ENCODE assay signal across 8 mouse cellular contexts in the genomic region with DNA sequence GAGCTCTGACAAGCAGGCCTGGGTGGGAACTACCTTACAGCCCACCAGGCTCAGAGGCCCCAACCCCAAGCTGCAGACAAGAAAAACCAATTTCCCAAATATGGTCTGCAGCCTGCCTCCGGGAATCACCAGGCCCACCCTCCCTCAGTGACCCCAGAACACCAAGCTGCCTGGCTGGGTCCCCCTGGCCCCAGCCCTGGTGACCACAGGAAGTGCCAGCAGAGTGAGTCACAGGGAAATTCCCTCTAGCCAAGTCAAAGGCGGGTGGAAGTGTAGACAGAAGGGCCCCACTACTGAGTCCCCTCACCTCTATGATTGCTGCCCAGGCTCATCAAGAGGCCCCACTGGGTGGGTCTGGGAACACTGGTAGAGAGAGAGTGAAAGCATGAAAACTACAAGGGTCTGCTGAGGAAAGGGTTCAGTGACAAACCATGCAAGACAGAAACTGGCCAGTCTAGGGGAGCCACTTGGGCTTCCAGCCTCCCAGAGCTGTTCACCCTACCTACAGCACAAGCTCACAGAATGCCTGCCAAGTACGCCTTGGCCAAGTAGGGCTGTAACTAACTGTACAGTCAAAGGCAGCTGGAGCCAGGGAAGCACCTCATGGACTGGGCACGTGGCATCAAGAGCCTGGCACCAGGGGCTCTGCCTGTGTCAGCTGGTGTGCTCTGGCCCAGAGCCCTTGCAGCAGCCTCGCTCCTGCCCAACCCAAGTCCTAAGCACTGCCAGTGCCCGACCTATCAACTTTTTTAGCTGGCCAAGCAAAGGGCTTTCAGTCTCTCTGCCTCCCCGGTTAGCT. TPM values are rescaled to one million over a fixed set of nuclear protein-coding genes. Genes with fewer than 3 reads are reported as not detected.
DNase-seq lines count a peak whose midpoint lies in the region; ATAC-seq lines count a peak whose summit lies in the region.

No protein-coding gene starts in this region.

- H3K4me3 ChIP-seq in intestine, embryonic 16.5 days (ENCODE audit: low read length): no peak overlapping the region
- no peak overlapping the region for H3K4me3 ChIP-seq in midbrain, embryonic 15.5 days

- no peaks in the 10 kb centered on the region for H3K9me3 ChIP-seq in intestine, embryonic 16.5 days (ENCODE audit: control insufficient read depth, low read length)
- no peaks in the 10 kb centered on the region for H3K9me3 ChIP-seq in midbrain, embryonic 15.5 days

- peak overlapping the region; percentile 28 for H3K4me2 ChIP-seq in intestine, embryonic 16.5 days (ENCODE audit: low read depth, low read length)
- no peak overlapping the region for H3K4me2 ChIP-seq in midbrain, embryonic 15.5 days

- H3K27me3 ChIP-seq in intestine, embryonic 16.5 days (replicated peaks; ENCODE audit: control insufficient read depth, insufficient read depth, low read length): no peaks in the 10 kb centered on the region
- no peaks in the 10 kb centered on the region for H3K27me3 ChIP-seq in midbrain, embryonic 15.5 days (replicated peaks)

- peaks cover 62% of the 10 kb centered on the region for H3K4me1 ChIP-seq in intestine, embryonic 16.5 days (ENCODE audit: control insufficient read depth, insufficient read depth, low read length)
- H3K4me1 ChIP-seq in midbrain, embryonic 15.5 days: peaks cover 48% of the 10 kb centered on the region

- H3K36me3 ChIP-seq in intestine, embryonic 16.5 days (ENCODE audit: control insufficient read depth, insufficient read depth, low read length): no peaks in the 10 kb centered on the region
- H3K36me3 ChIP-seq in midbrain, embryonic 15.5 days (replicated peaks): no peaks in the 10 kb centered on the region

- DNase-seq in embryo, embryonic 9.5 days (ENCODE audit: extremely low spot score): peak; percentile 40
- no peak for DNase-seq in embryo, embryonic 10.5 days (ENCODE audit: low spot score)
- DNase-seq in cerebellum, postnatal 10 days: peak; percentile 77 to 88
- DNase-seq in gonadal fat pad, adult 2 months (ENCODE audit: low read depth): peak; percentile 69
- DNase-seq in left cerebral cortex, postnatal 36 days (ENCODE audit: low spot score in 2 of 2): peak; percentile 57 to 63
- DNase-seq in thymus, adult 18-20 months: no peak

- intact Hi-C loops in left cerebral cortex, postnatal 36 days (cut with DNase I): no loop called here

- 43% methylated on average over 7 of the region's 7 CpGs for WGBS in intestine, embryonic 16.5 days
- WGBS in midbrain, embryonic 15.5 days: 71% methylated on average over 7 of the region's 7 CpGs

- ATAC-seq in intestine, embryonic 16.5 days: peak; percentile 52
- ATAC-seq in midbrain, embryonic 15.5 days (replicated peaks): peak; percentile 46; the same call in 1 of the 2 replicates

- peak overlapping the region; percentile 38 for H3K9ac ChIP-seq in intestine, embryonic 16.5 days (ENCODE audit: low read depth, low read length)
- no peak overlapping the region for H3K9ac ChIP-seq in midbrain, embryonic 15.5 days

- peak overlapping the region; percentile 81 for H3K27ac ChIP-seq in intestine, embryonic 16.5 days (ENCODE audit: low read length)
- peak overlapping the region; percentile 56; the same call in 1 of the 2 replicates for H3K27ac ChIP-seq in midbrain, embryonic 15.5 days

RNA-seq across cellular contexts. Expression of gene Bcar1, which starts 17.3 kb away (rescaled TPM):
- polyA plus RNA-seq in gonadal fat pad, adult 2 months (2012; rRNA removed): 54.5 and 58.1 TPM in 2 replicates
- 44.6 and 48.5 TPM in 2 replicates for polyA plus RNA-seq in intestine, embryonic 16.5 days (2015; fragmentation: Nextera tagmentation; extraction: Ambion mirVana)
- 10 to 100 TPM; 51.8 to 53.9 TPM for total RNA-seq in left cerebral cortex, postnatal 36 days (2021)
- 51.9 and 55.8 TPM in 2 replicates for polyA plus RNA-seq in midbrain, embryonic 15.5 days (2015; fragmentation: Nextera tagmentation; extraction: Ambion mirVana)

RNA-seq across cellular contexts. Expression of gene Ctrb1, which starts 35.5 kb away (rescaled TPM):
- 4.4 and 35.9 TPM in 2 replicates for polyA plus RNA-seq in gonadal fat pad, adult 2 months (2012; rRNA removed)
- polyA plus RNA-seq in intestine, embryonic 16.5 days (2015; fragmentation: Nextera tagmentation; extraction: Ambion mirVana): 1,904 and 2,500 TPM in 2 replicates
- not detected for total RNA-seq in left cerebral cortex, postnatal 36 days (2021)
- 2.5 TPM in 1 of 2 replicates, not detected in the other for polyA plus RNA-seq in midbrain, embryonic 15.5 days (2015; fragmentation: Nextera tagmentation; extraction: Ambion mirVana)

Comparison
In these comparisons a context has a peak if more than half of its experiments do, and no peak if none do; other contexts are left out.
1. DNase-seq: peak in embryo, embryonic 9.5 days (single experiment), cerebellum, postnatal 10 days (2 of 2), gonadal fat pad, adult 2 months (single experiment) and left cerebral cortex, postnatal 36 days (2 of 2); none in embryo, embryonic 10.5 days (single experiment) and thymus, adult 18-20 months (0 of 2).
2. RNA of gene Ctrb1, which starts 35.5 kb away (polyA plus RNA-seq): 1,904 to 2,500 TPM in intestine, embryonic 16.5 days; 4.4 to 35.9 TPM in gonadal fat pad, adult 2 months and 2.5 TPM in midbrain, embryonic 15.5 days; every median in the first group is over 10 times any median in the second.